Mouse (Mus musculus) limb, embryonic 15.5 days (tissue): Measurements from ENCODE around the gene Pgp. TPM values are rescaled to one million over a fixed set of nuclear protein-coding genes. Genes with fewer than 3 reads are reported as not detected.

Source experiments
- ATAC-seq: fragments of 200-750 bp; cut with Nextera tagmentation; 2 replicates; pipeline ENCODE4 v1.8.0; 2017; ENCODE audit warnings: low read depth, moderate TSS enrichment; ENCODE audit not compliant: insufficient number of reproducible peaks, low FRiP score, low TSS enrichment
- H3K27ac ChIP-seq: fragments of 300-500 bp; sonication (generic); 2 replicates; pipeline ENCODE4 v1.5.1; 2015; ENCODE audit warnings: moderate library complexity, mild to moderate bottlenecking, inconsistent platforms
- H3K27me3 ChIP-seq: fragments of 300-500 bp; sonication (generic); 2 replicates; pipeline ENCODE4 v1.6.1; 2015; ENCODE audit warnings: inconsistent platforms
- H3K36me3 ChIP-seq: fragments of 300-500 bp; sonication (generic); 2 replicates; pipeline ENCODE4 v1.6.1; 2015; ENCODE audit warnings: inconsistent platforms
- H3K4me1 ChIP-seq: fragments of 300-500 bp; sonication (generic); 2 replicates; pipeline ENCODE4 v1.6.1; 2015; ENCODE audit warnings: inconsistent platforms
- H3K4me2 ChIP-seq: fragments of 300-500 bp; sonication (generic); 2 replicates; pipeline ENCODE4 v1.6.1; 2015; ENCODE audit warnings: mild to moderate bottlenecking, inconsistent platforms
- H3K4me3 ChIP-seq: fragments of 300-500 bp; sonication (generic); 2 replicates; pipeline ENCODE4 v1.5.1; 2015; ENCODE audit warnings: mild to moderate bottlenecking, inconsistent platforms
- H3K9ac ChIP-seq: fragments of 300-500 bp; sonication (generic); 2 replicates; pipeline ENCODE4 v1.6.1; 2015; ENCODE audit warnings: inconsistent platforms
- H3K9me3 ChIP-seq: fragments of 300-500 bp; sonication (generic); 2 replicates; pipeline ENCODE4 v1.6.1; 2016; ENCODE audit warnings: inconsistent platforms
- WGBS: fragments of 180-500 bp; shearing (Covaris S2); methylation state at CpG from one replicate; pipeline ENCODE4 v1.1.7; 2015; 5-methylcytosine and 5-hydroxymethylcytosine counted together
- polyA plus RNA-seq: library from polyadenylated mRNA; unstranded; fragments of >200 nt; fragmentation: Nextera tagmentation; extraction: Ambion mirVana; gene quantifications from 2 replicates; pipeline ENCODE4 v1.2.1, GENCODE M21; 2015

Gene Pgp
- polyA plus RNA-seq, 1 experiment from 2014 or later = 47.9 TPM

DNA sequence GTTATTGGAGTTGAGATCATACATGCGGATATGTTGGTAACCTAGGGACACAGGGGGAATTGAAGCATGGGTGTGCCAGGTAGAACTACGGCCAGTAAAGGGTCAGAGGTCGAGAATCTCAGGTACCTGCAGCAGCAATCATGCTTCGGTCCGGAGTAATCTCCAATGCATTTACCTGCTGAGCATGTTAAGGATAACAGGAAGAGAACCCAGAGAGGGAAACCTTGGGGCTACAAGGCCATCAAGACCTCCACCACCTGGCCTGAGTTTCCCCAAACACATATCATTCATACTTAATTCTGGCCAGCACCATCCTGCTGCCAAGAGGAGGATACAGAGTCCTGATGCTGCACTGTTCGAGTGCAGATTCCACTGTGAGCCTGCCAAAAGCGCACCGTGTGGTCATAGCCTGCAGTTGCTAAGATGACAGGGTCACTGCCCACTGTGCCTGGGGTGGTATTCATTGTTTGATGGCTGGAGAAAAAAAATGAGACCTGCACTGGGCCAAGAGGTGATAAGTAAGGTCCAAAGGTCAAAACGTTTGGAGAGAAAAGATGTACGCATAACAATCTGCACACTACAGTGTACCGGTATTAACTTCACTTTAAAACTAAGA, 7.9 kb downstream of the Pgp start:
- Histone ChIP-seq H3K4me2 (peak overlapping the region; percentile 57), H3K9ac (peak overlapping the region; percentile 75), H3K27ac (peak overlapping the region; percentile 95; the same call in 1 of the 2 replicates), H3K27me3 (no peaks in the 10 kb centered on the region), H3K4me3 (peak overlapping the region; percentile 87), H3K36me3 (peaks cover 42% of the 10 kb centered on the region), H3K4me1 (peaks cover 25% of the 10 kb centered on the region), H3K9me3 (no peaks in the 10 kb centered on the region)
- ATAC-seq = no peak
- WGBS = 49% methylated on average over 11 of the region's 11 CpGs

DNA sequence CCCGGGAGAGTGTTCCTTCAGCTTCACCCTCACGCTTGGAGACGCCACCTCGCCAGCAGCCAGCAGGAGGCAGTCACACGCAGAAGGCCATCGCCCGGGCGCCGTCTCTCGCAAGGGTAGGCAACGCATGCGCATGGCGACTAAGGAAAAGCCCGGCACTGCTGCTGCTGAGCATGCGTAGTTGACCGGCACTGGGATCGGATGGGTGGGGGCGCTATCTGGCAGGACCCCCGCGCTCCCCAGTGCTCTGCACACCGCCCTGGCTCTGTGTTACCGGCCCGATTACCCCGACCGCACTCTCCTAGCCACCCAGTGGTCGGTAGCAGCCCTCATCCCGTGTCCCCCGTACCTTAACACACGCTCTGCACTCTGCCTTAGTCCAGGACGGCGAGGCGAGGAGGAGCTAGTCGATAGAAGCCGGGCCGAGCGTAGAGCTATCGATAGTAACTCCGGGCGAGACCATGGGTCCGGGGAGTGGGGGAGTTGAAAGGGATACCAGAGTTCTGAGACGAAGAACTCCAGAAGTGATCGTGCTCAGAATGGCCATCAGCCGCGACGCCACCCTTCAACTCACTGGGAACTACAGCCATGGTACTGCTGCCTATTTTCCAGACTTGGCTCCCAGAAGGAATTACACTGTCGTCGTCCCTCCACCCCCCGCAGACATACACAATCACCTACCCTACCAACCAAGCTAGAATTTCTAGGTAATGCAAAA, 8.6 kb downstream of the Pgp start, which contains the start of gene Mlst8:
Mlst8 (minus strand) TSS at position 416 of the 718 bp plus-strand sequence.
- H3K4me3 ChIP-seq = peak within 1 kb of the TSS; percentile 87
- peak within 1 kb of the TSS; percentile 75 for H3K9ac ChIP-seq
- WGBS = under 1% methylated on average over 48 of the region's 48 CpGs
- H3K27ac ChIP-seq = peak within 1 kb of the TSS; percentile 95
- no peaks in the 10 kb centered on the region for H3K9me3 ChIP-seq
- H3K27me3 ChIP-seq = no peaks in the 10 kb centered on the region
- H3K36me3 ChIP-seq = peaks cover 38% of the 10 kb centered on the region
- peak within 1 kb of the TSS; percentile 57 for H3K4me2 ChIP-seq
- H3K4me1 ChIP-seq = peaks cover 18% of the 10 kb centered on the region
- ATAC-seq = peak; percentile 88

DNA sequence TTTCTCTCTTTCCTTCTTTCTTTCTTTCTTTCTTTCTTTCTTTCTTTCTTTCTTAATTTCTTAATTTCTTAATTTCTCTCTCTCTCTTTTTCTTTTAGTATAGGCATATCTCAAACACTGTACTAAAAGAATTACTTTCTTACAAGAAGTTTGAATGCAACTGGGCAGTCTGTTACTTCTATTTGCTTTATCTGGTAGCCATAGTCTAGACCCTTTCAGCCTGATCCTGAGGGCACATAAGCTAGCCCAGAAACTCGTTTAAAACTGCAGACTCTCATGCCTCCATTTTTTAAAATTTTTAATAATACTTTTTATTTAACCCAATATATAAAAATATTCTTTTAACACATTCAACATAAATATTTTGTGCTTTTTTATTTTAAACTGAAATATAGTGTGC, 9.2 kb downstream of the Pgp start:
- Histone ChIP-seq H3K4me1 (peaks cover 12% of the 10 kb centered on the region), H3K9ac (no peak overlapping the region), H3K27me3 (no peaks in the 10 kb centered on the region), H3K4me3 (peak overlapping the region; percentile 87), H3K36me3 (peaks cover 32% of the 10 kb centered on the region), H3K4me2 (no peak overlapping the region), H3K27ac (no peak overlapping the region), H3K9me3 (no peaks in the 10 kb centered on the region)
- WGBS = 28% methylated on average over 1 of the region's 1 CpGs
- no peak for ATAC-seq

DNA sequence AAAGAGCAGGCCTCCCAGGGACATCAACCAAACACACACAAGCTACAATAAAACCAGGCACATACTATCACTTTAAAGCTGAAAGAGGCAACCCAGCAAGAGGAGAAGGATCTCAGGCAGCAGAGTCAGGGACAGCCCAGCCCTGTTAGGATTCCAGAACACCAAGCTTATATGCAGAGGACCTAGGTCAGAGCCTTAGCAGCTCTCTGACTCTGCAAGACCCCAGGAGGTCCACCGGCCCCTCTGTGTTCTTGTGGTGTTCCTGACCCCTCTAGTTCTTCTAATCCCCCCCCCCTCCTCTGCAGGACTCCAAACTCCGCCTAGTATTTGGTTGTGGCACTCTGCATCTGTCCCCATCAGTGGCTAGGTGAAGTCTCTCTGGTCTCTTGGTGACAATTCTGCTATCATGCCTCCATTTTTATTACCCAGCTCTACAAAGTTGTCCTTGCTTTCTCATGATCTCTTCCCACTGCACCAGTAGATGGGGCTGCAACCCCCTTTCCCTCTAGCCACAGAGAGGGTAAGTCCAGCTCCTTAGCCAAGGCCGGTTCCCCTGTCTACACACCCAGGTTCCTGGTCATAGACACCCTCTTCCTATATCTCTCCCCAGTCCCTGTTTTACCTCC, 10.1 kb downstream of the Pgp start:
- Histone ChIP-seq H3K9ac (no peak overlapping the region), H3K4me3 (no peak overlapping the region), H3K36me3 (peaks cover 23% of the 10 kb centered on the region), H3K4me2 (no peak overlapping the region), H3K27ac (no peak overlapping the region), H3K9me3 (no peaks in the 10 kb centered on the region), H3K4me1 (peaks cover 14% of the 10 kb centered on the region), H3K27me3 (no peaks in the 10 kb centered on the region)
- 46% methylated on average over 3 of the region's 3 CpGs for WGBS
- ATAC-seq = no peak

DNA sequence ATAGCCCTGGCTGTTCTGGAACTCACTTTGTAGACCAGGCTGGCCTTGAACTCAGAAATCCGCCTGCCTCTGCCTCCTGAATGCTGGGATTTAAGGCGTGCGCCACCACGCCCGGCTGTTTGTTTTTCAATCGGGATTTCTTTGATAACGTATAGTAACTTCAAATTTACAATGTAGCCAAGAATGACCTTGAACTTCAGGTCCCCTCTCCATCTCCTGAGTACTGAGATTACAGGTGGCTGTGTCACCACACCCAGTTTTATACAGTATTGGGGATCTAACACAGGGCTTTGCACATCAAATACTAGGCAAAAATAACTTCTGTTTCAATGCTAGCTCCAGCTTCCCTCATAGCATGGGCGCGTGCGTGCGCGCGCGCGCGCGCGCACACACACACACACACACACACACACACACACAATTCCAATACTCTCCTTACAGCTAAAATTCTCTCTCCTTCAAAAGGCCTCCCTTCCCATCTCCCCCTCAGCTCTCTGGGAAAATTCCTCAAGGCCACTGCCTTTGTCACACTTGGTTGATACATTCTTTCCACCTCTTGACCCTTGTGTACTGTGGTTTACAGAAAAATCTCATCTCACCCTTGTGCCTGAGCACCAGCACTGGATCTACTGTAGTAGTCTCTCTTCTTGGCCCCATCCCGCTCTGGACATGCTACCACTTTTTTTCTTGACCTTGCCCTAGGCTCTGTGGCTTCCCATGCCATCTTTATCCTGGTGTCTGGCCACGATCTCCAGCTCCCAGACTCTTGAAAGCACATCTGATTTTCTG, 11.0 kb downstream of the Pgp start:
- Histone ChIP-seq H3K4me2 (no peak overlapping the region), H3K4me3 (no peak overlapping the region), H3K9ac (no peak overlapping the region), H3K27me3 (no peaks in the 10 kb centered on the region), H3K36me3 (peaks cover 14% of the 10 kb centered on the region), H3K4me1 (peaks cover 18% of the 10 kb centered on the region), H3K27ac (no peak overlapping the region), H3K9me3 (no peaks in the 10 kb centered on the region)
- ATAC-seq = no peak
- 96% methylated on average over 20 of the region's 20 CpGs for WGBS

DNA sequence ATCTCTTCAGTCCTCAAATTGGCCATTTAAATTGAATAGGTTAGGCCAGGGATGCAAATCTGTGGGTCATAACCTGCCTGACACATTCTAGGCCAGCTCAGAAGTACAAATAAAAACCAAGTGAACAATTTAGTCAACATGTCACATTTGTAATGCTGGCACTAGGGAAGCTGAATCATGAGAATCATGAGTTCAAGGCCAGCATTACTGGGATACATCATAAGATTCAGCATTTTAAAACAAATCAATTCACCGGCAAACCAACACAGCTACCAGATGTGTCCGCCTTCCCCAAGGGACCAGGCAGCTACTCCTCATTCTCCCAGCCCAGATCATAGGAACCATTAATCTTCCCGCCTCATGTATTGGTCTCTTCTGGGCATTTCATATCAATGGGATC, 13.3 kb downstream of the Pgp start:
- no peak overlapping the region for H3K9ac ChIP-seq
- no peak for ATAC-seq

DNA sequence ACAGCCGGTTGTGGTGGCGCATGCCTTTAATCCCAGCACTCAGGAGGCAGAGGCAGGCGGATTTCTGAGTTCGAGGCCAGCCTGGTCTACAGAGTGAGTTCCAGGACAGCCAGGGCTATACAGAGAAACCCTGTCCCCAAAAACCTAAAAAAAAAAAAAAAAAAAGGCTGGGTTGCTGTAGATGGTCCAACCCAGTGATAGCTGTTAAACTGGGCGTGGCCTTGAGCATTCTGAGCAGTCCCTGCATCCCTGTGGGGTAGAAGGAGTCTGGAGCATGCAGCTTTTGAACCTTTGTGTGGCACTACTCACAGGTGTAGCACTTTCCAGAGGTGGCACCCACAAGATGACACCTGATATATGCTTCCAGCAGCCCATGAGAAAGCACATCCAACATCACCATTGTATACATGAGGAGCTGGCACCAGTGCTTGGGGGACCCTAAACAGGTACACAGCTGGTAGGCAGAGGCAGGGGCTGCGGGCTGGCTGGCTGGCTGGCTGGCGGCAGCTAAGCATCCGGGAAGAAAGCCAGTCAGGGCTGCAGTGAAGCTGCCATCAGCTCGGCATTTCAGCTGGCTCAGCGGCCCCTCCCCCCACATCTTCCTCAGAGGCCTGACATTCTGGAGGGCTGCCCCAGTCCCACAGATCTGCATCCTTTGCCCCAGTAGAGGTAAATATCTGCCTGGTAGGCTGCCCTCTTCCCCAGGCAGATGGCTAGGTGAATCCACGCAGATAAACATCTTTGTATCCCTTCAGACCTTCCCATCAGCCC, 15.1 kb downstream of the Pgp start:
- no peaks in the 10 kb centered on the region for H3K9me3 ChIP-seq
- H3K36me3 ChIP-seq = no peaks in the 10 kb centered on the region
- H3K27me3 ChIP-seq = peaks cover 22% of the 10 kb centered on the region
- peaks cover 28% of the 10 kb centered on the region for H3K4me1 ChIP-seq
- H3K4me3 ChIP-seq = no peak overlapping the region
- ATAC-seq = no peak
- no peak overlapping the region for H3K4me2 ChIP-seq
- no peak overlapping the region for H3K27ac ChIP-seq
- WGBS = 41% methylated on average over 11 of the region's 11 CpGs
- H3K9ac ChIP-seq = no peak overlapping the region

More for the DNA sequence above, 13.3 kb downstream of the Pgp start:
- peaks cover 17% of the 10 kb centered on the region; the same call in 1 of the 2 replicates for H3K4me1 ChIP-seq
- H3K27me3 ChIP-seq = peaks cover 9% of the 10 kb centered on the region
- H3K4me2 ChIP-seq = no peak overlapping the region
- H3K27ac ChIP-seq = no peak overlapping the region
- no peaks in the 10 kb centered on the region for H3K36me3 ChIP-seq
- WGBS = 90% methylated on average over 3 of the region's 3 CpGs
- H3K9me3 ChIP-seq = no peaks in the 10 kb centered on the region
- no peak overlapping the region for H3K4me3 ChIP-seq

DNA sequence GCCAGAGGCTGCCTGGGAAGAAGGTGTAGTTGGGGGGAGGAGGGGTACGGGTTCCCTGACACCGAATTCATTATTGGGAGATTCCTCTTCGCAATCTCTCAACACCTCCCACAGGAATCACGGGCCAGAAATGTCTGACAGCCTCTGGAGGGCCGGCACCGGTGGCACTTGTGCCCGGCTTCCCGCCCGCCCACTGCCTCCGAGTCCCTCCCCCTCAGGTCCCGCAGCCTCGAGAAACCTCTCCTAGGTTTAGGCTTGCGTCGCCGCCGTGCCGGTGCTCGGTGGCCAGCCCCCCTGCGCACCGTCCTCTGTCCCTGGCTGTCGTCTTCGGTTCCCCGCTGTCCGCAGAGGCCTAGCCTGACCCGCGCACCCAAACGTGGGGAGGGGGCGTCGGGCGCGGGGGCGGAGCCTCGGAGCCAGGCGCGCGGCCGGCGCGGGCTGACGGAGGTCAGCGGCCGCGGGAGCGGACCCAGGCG, 18.0 kb downstream of the Pgp start, which contains the start of gene Caskin1:
Caskin1 (plus strand) TSS at position 416 of the 476 bp plus-strand sequence.
- peaks cover 22% of the 10 kb centered on the region for H3K27me3 ChIP-seq
- no peaks in the 10 kb centered on the region for H3K9me3 ChIP-seq
- peaks cover 27% of the 10 kb centered on the region for H3K4me1 ChIP-seq
- H3K4me2 ChIP-seq = peak within 1 kb of the TSS; percentile 97
- WGBS = under 1% methylated on average over 43 of the region's 45 CpGs
- H3K27ac ChIP-seq = peak within 1 kb of the TSS; percentile 43; the same call in 1 of the 2 replicates
- peak within 1 kb of the TSS; percentile 68 for H3K4me3 ChIP-seq
- 0 out of 2 replicates have a peak, but pooled peaks have one; percentile 31 for ATAC-seq
- peak within 1 kb of the TSS; percentile 44 for H3K9ac ChIP-seq
- no peaks in the 10 kb centered on the region for H3K36me3 ChIP-seq

DNA sequence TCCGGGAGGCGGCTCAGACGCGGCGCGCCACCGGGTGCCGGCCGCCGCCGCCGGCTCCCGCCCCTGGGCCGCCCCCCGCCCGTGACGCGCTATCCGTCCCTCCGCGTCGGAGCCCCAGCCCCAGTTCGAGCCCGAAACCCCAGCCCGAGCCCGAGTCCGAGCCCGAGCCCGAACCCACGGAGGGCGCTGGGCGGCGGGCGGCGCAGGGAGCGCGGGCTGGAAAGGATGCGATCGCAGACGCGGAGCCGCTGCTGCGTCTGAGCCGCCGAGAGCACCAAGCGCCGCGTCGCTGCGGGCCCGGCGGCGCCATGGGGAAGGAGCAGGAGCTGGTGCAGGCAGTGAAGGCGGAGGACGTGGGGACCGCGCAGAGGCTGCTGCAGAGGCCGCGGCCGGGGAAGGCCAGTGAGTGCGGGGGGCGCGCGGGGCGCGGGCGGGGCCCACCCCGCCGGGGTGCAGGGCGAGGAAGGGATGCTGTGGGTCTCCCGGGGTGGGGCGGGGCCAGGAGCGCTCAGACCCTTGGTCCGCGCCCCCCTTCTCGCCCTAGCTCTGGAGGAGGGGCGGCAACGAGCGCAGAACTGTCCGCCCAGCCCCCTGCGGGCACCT, 18.6 kb downstream of the Pgp start:
- no peaks in the 10 kb centered on the region for H3K9me3 ChIP-seq
- peak overlapping the region; percentile 43; the same call in 1 of the 2 replicates for H3K27ac ChIP-seq
- peak; percentile 20; the same call in 1 of the 2 replicates for ATAC-seq
- H3K4me3 ChIP-seq = peak overlapping the region; percentile 68
- under 1% methylated on average over 67 of the region's 81 CpGs for WGBS
- H3K4me1 ChIP-seq = peaks cover 27% of the 10 kb centered on the region
- no peaks in the 10 kb centered on the region for H3K36me3 ChIP-seq
- peak overlapping the region; percentile 97 for H3K4me2 ChIP-seq
- H3K27me3 ChIP-seq = peaks cover 22% of the 10 kb centered on the region
- H3K9ac ChIP-seq = peak overlapping the region; percentile 44

DNA sequence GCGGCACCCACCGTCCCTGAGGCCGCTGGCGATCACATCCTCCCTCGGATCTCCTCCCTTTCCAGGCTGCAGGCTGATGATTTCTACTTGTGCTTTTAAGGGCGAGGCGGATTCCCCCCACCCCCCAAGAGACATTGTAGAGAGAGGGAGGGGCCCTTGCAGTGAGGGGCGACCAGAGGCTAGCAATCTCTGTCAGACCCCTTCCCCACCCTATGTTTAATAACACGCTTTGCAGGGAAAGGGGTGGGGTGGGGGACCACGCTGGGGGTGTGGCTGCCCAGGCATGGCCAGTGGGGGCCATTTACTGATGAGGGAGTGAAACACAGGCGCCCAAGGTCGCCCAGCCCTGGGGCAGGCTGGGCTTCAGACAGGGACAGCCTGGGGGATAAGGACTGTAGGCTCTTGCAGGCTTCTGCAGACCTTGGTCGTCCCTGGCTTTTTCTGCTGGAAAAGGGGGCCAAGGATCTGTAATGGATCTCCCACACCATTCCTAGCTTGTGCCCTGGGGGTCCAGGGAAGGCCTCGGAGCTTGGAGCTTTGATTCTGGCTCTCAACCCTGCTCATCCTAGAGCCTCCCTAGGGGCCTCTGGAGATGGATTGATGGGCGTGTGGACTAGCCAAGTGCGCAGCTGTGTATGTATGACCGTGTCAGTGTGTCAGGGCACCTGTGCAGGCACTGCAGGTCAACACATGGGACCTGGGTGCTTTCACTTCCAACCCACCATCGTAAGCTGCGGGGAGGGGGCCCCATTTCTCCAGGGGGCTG, 19.3 kb downstream of the Pgp start:
- Histone ChIP-seq H3K27ac (0 out of 2 replicates have a peak overlapping the region, but pooled peaks have one; percentile 43), H3K9ac (peak overlapping the region; percentile 44), H3K27me3 (peaks cover 22% of the 10 kb centered on the region), H3K4me3 (peak overlapping the region; percentile 68), H3K4me1 (peaks cover 27% of the 10 kb centered on the region), H3K4me2 (peak overlapping the region; percentile 97), H3K36me3 (no peaks in the 10 kb centered on the region), H3K9me3 (no peaks in the 10 kb centered on the region)
- ATAC-seq = no peak
- WGBS = 19% methylated on average over 19 of the region's 19 CpGs
